Mouse (Mus musculus): Measurements from ENCODE around the gene Htt. TPM values are rescaled to one million over a fixed set of nuclear protein-coding genes. Genes with fewer than 3 reads are reported as not detected.

Htt gene
- polyA plus RNA-seq, 1 experiment: 1.7 TPM

DNA sequence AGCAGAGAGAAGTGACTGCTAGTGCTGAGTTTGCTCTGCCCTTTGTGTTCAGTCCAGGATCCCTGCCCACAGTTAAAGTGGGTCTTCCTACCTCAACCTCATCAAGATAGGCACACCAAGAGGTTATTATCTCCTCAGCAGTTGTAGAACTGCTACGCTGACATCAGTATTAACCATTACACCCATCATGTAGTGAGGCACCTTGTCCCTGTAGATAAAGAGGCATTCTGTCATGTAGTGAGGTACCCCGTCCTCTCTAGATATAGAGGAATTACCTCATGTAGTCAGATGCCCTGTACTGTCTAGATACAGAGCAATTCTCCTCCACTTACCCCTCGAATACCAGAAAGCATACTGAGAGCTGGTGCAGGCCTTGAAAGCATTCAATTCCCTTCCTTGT lies 119.5 kb downstream of the Htt start:
- H3K9me3 ChIP-seq: no peaks in the 10 kb centered on the region
- peaks cover 34% of the 10 kb centered on the region for H3K4me1 ChIP-seq
- no peak overlapping the region for H3K4me3 ChIP-seq (replicated peaks)
- TF ChIP-seq GATA1 (IDR thresholded peaks at IDR 0.05; ENCODE audit: borderline replicate concordance, low read length) (no peak), FLI1 (IDR thresholded peaks at IDR 0.05; ENCODE audit: low read length) (no peak)
- H3K36me3 ChIP-seq (replicated peaks; ENCODE audit: low read length): peaks cover 91% of the 10 kb centered on the region
- no peaks in the 10 kb centered on the region for H3K27me3 ChIP-seq (replicated peaks)

GRCm38 (mm10) chr5:34885250-34885649 lies 123.7 kb downstream of the Htt start:
- Histone ChIP-seq H3K9me3 (no peaks in the 10 kb centered on the region), H3K36me3 (replicated peaks; ENCODE audit: low read length) (peaks cover 89% of the 10 kb centered on the region), H3K4me3 (replicated peaks) (no peak overlapping the region), H3K27me3 (replicated peaks) (no peaks in the 10 kb centered on the region), H3K4me1 (peaks cover 55% of the 10 kb centered on the region)
- no peak for TF ChIP-seq FLI1 (IDR thresholded peaks at IDR 0.05; ENCODE audit: low read length)
- no peak for TF ChIP-seq GATA1 (IDR thresholded peaks at IDR 0.05; ENCODE audit: borderline replicate concordance, low read length)

- peaks cover 93% of the 10 kb centered on the region for H3K36me3 ChIP-seq (replicated peaks; ENCODE audit: low read length)
- peaks cover 62% of the 10 kb centered on the region for H3K4me1 ChIP-seq
Observed at GRCm38 (mm10) chr5:34889252-34889651, 127.7 kb downstream of the Htt start.

DNA sequence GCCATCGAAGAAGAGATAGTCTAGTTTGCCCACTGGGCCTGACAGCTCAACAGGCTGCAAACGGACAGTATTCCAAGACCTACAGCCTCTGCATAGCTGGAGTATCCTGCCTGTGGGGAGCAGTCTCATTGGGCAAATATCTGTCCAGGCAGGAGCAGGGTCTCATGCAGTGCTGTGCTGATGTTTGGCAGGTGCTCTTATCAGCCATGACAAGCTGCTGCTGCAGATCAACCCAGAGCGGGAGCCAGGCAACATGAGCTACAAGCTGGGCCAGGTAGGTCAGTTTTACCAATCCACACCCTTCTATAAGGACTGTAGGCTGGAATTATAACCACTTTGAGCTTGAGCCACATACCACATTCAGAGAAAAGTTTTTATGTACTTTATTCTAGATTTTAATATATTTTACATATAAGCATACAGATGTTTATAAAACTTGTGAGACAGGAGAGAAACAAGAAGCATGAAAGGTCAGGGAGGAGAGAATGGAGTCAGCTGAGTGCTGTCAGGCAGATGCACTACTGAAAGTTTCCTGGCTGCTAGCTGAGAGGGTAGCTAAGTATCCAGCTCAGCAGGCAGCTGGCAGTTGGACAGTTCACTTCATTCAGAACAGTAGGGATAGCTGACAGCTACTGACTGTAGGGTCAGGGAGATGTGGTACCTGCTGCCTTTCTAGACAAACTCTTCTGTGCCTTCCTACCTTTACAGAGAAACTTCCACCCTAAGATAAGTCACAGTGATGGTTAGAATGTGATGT lies 135.3 kb downstream of the Htt start:
- Histone ChIP-seq H3K4me3 (replicated peaks) (no peak overlapping the region), H3K4me1 (peaks cover 28% of the 10 kb centered on the region), H3K36me3 (replicated peaks; ENCODE audit: low read length) (peaks cover 98% of the 10 kb centered on the region), H3K9me3 (no peaks in the 10 kb centered on the region), H3K27me3 (replicated peaks) (no peaks in the 10 kb centered on the region)
- TF ChIP-seq GATA1 (IDR thresholded peaks at IDR 0.05; ENCODE audit: borderline replicate concordance, low read length): no peak
- TF ChIP-seq FLI1 (IDR thresholded peaks at IDR 0.05; ENCODE audit: low read length): no peak

More at GRCm38 (mm10) chr5:34889252-34889651, 127.7 kb downstream of the Htt start:
- Histone ChIP-seq H3K27me3 (replicated peaks) (no peaks in the 10 kb centered on the region), H3K4me3 (replicated peaks) (peak overlapping the region; percentile 20), H3K9me3 (no peaks in the 10 kb centered on the region)
- no peak for TF ChIP-seq FLI1 (IDR thresholded peaks at IDR 0.05; ENCODE audit: low read length)

DNA sequence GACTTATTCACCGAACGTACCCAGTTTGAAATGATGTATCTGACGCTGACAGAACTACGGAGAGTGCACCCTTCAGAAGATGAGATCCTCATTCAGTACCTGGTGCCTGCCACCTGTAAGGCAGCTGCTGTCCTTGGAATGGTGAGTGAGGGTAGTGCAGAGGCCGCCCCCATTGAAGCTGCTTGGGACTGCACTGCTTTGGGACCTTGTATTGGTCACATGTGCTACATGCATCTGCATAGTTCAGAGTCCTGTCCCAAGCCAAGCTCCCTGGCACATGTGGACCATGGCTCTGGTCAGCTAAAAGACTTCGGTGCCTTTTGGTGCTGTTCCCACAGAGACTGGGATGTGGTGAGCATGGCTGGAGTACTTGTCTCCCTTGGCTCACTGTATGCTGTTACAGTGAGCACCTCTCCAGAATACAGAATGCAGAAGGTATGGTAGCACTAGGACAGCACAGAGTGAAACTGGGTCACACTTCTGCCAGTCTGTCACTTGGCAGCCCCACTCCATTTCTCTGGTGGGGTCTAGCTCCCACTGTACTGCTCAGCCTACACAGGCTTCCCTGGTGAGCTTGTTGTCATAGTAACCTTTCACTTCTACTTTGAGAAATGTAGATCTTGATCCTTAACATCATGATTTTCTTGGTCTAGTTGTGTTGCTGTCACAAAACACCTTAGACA lies 138.4 kb downstream of the Htt start:
- H3K4me1 ChIP-seq: peaks cover 28% of the 10 kb centered on the region

GRCm38 (mm10) chr5:34902371-34902770 lies 140.8 kb downstream of the Htt start:
- Histone ChIP-seq H3K4me1 (peaks cover 50% of the 10 kb centered on the region), H3K27me3 (replicated peaks) (no peaks in the 10 kb centered on the region), H3K4me3 (replicated peaks) (no peak overlapping the region), H3K36me3 (replicated peaks; ENCODE audit: low read length) (peaks cover 98% of the 10 kb centered on the region), H3K9me3 (no peaks in the 10 kb centered on the region)
- TF ChIP-seq FLI1 (IDR thresholded peaks at IDR 0.05; ENCODE audit: low read length): no peak
- TF ChIP-seq GATA1 (IDR thresholded peaks at IDR 0.05; ENCODE audit: borderline replicate concordance, low read length): no peak

More for the DNA sequence above, 138.4 kb downstream of the Htt start:
- H3K9me3 ChIP-seq: no peaks in the 10 kb centered on the region
- TF ChIP-seq GATA1 (IDR thresholded peaks at IDR 0.05; ENCODE audit: borderline replicate concordance, low read length): no peak
- TF ChIP-seq FLI1 (IDR thresholded peaks at IDR 0.05; ENCODE audit: low read length): no peak
- H3K27me3 ChIP-seq (replicated peaks): no peaks in the 10 kb centered on the region
- H3K4me3 ChIP-seq (replicated peaks): no peak overlapping the region
- H3K36me3 ChIP-seq (replicated peaks; ENCODE audit: low read length): peaks cover 98% of the 10 kb centered on the region

- TF ChIP-seq FLI1 (IDR thresholded peaks at IDR 0.05; ENCODE audit: low read length) (no peak), GATA1 (IDR thresholded peaks at IDR 0.05; ENCODE audit: borderline replicate concordance, low read length) (no peak)
- H3K4me3 ChIP-seq (replicated peaks): no peak overlapping the region
- peaks cover 97% of the 10 kb centered on the region for H3K36me3 ChIP-seq (replicated peaks; ENCODE audit: low read length)
- H3K9me3 ChIP-seq: no peaks in the 10 kb centered on the region
- H3K27me3 ChIP-seq (replicated peaks): no peaks in the 10 kb centered on the region
- H3K4me1 ChIP-seq: peaks cover 55% of the 10 kb centered on the region
Observed at GRCm38 (mm10) chr5:34902811-34903385, 141.4 kb downstream of the Htt start.

DNA sequence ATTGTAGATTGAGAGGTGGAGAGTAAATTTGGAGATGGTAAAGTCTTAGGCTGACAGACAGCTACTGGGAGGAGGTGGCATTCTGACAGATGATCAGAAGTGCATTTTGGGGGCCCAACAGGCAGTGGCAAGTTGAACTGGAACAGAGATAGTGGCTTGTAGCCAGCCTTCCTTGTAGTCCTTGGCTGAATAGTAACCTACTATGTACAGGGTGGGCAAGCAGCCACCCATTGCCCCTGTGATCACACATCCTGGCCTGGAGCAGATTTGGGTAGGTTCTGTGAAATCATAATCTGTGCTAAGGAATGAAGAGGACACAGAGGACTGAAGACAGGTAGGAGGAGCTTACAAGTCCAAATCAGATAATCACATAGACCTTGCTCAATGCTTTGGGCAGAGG lies 142.9 kb downstream of the Htt start:
- Histone ChIP-seq H3K9me3 (no peaks in the 10 kb centered on the region), H3K4me3 (replicated peaks) (no peak overlapping the region), H3K36me3 (replicated peaks; ENCODE audit: low read length) (peaks cover 97% of the 10 kb centered on the region), H3K4me1 (peaks cover 70% of the 10 kb centered on the region), H3K27me3 (replicated peaks) (no peaks in the 10 kb centered on the region)
- TF ChIP-seq FLI1 (IDR thresholded peaks at IDR 0.05; ENCODE audit: low read length): no peak
- no peak for TF ChIP-seq GATA1 (IDR thresholded peaks at IDR 0.05; ENCODE audit: borderline replicate concordance, low read length)

- TF ChIP-seq GATA1 (IDR thresholded peaks at IDR 0.05; ENCODE audit: borderline replicate concordance, low read length) (no peak), FLI1 (IDR thresholded peaks at IDR 0.05; ENCODE audit: low read length) (no peak)
- no peaks in the 10 kb centered on the region for H3K9me3 ChIP-seq
- peaks cover 91% of the 10 kb centered on the region for H3K36me3 ChIP-seq (replicated peaks; ENCODE audit: low read length)
- H3K4me1 ChIP-seq: peaks cover 91% of the 10 kb centered on the region
- peak overlapping the region; percentile 71 for H3K4me3 ChIP-seq (replicated peaks)
- H3K27me3 ChIP-seq (replicated peaks): no peaks in the 10 kb centered on the region
Observed at GRCm38 (mm10) chr5:34907230-34907629, 145.7 kb downstream of the Htt start.

Data from megakaryocyte, embryonic 14.5 days (primary cell).